Comparison of ENCODE assay signal across 15 mouse cellular contexts in genomic region chr12:30246286-30246945, GRCm38 (mm10).
DNase-seq lines count a peak whose midpoint lies in the region; ATAC-seq and TF ChIP-seq lines count a peak whose summit lies in the region.
"Had no signal": no experiment of that assay in that cellular context is flagged by ENCODE, and none has a peak within 500 bp of the region (broad histone marks: within the 10 kb centered on the region; RNA-seq: fewer than 3 reads in every experiment).

No protein-coding gene starts in this region.

- H3K36me3 ChIP-seq in intestine, embryonic 15.5 days, result no peaks in the 10 kb centered on the region
- H3K36me3 ChIP-seq in intestine, embryonic 16.5 days (ENCODE audit: control insufficient read depth, insufficient read depth, low read length), result no peaks in the 10 kb centered on the region
- H3K36me3 ChIP-seq in lung, postnatal 0 days (ENCODE audit: insufficient read depth, low read length), result no peaks in the 10 kb centered on the region
- H3K36me3 ChIP-seq in thymus, adult 2 months (ENCODE audit: control insufficient read depth, insufficient read depth, low read length), result no peaks in the 10 kb centered on the region
- H3K36me3 ChIP-seq: embryonic facial prominence, embryonic 10.5 days; forebrain, embryonic 10.5 days; heart, embryonic 15.5 days; liver, embryonic 15.5 days had no signal

- 0 out of 2 replicates have a peak overlapping the region, but pooled peaks have one; percentile 15 for H3K27ac ChIP-seq in intestine, embryonic 15.5 days
- no peak overlapping the region for H3K27ac ChIP-seq in intestine, embryonic 16.5 days (ENCODE audit: low read length)
- H3K27ac ChIP-seq in lung, postnatal 0 days (ENCODE audit: low read length), result no peak overlapping the region
- H3K27ac ChIP-seq in thymus, adult 2 months (ENCODE audit: control insufficient read depth, insufficient read depth, low read length), result no peak overlapping the region
- H3K27ac ChIP-seq: embryonic facial prominence, embryonic 10.5 days; forebrain, embryonic 10.5 days; heart, embryonic 15.5 days; liver, embryonic 15.5 days had no signal

- no peak for TF ChIP-seq CTCF in lung, postnatal 0 days (IDR thresholded peaks at IDR 0.05)
- no peak for TF ChIP-seq CTCF in thymus, adult 2 months (IDR thresholded peaks at IDR 0.05; ENCODE audit: borderline replicate concordance, control insufficient read depth, extremely low read depth, insufficient read depth, low read length, poor library complexity)

- 78% methylated on average over 5 of the region's 5 CpGs for WGBS in intestine, embryonic 15.5 days
- WGBS in intestine, embryonic 16.5 days, result 76% methylated on average over 5 of the region's 5 CpGs
- 66% methylated on average over 5 of the region's 5 CpGs for WGBS in lung, postnatal 0 days
- WGBS in thymus, adult 2 months, result 90% methylated on average over 5 of the region's 5 CpGs

- H3K9me3 ChIP-seq in intestine, embryonic 15.5 days, result no peaks in the 10 kb centered on the region
- no peaks in the 10 kb centered on the region for H3K9me3 ChIP-seq in intestine, embryonic 16.5 days (ENCODE audit: control insufficient read depth, low read length)
- no peaks in the 10 kb centered on the region for H3K9me3 ChIP-seq in lung, postnatal 0 days (ENCODE audit: low read length)
- H3K9me3 ChIP-seq: embryonic facial prominence, embryonic 10.5 days; forebrain, embryonic 10.5 days; heart, embryonic 15.5 days; liver, embryonic 15.5 days had no signal

- DNase-seq in lung, postnatal 10 days, result peak; percentile 16
- DNase-seq in lung, postnatal 0 days (ENCODE audit: low spot score), result no peak
- peak; percentile 2 for DNase-seq in skeletal muscle tissue, adult 2 months (ENCODE audit: low read depth, low spot score)
- no peak for DNase-seq in thymus, adult 2 months
- no peak for DNase-seq in gastrocnemius, adult 8-10 months (ENCODE audit: low spot score in 2 of 2)
- DNase-seq: B cell, adult 2 months; gastrocnemius, postnatal 14 days; thymus, postnatal 14 days had no signal

- H3K4me1 ChIP-seq in intestine, embryonic 15.5 days (replicated peaks), result 0 out of 2 replicates have a peak, but pooled peaks cover 2% of the 10 kb centered on the region
- H3K4me1 ChIP-seq in intestine, embryonic 16.5 days (ENCODE audit: control insufficient read depth, insufficient read depth, low read length), result no peaks in the 10 kb centered on the region
- no peaks in the 10 kb centered on the region for H3K4me1 ChIP-seq in lung, postnatal 0 days (ENCODE audit: insufficient read depth, low read depth, low read length)
- no peaks in the 10 kb centered on the region for H3K4me1 ChIP-seq in thymus, adult 2 months (replicated peaks; ENCODE audit: control insufficient read depth, insufficient read depth, low read length)
- H3K4me1 ChIP-seq: embryonic facial prominence, embryonic 10.5 days; forebrain, embryonic 10.5 days; liver, embryonic 15.5 days had no signal

- no peak for TF ChIP-seq POLR2A in thymus, adult 2 months (IDR thresholded peaks at IDR 0.05; ENCODE audit: control insufficient read depth, extremely low read depth, insufficient read depth, low read length, poor library complexity)

- no peak overlapping the region for H3K9ac ChIP-seq in intestine, embryonic 15.5 days
- no peak overlapping the region for H3K9ac ChIP-seq in intestine, embryonic 16.5 days (ENCODE audit: low read depth, low read length)
- H3K9ac ChIP-seq in lung, postnatal 0 days (replicated peaks; ENCODE audit: low read depth), result no peak overlapping the region
- H3K9ac ChIP-seq: heart, embryonic 15.5 days; liver, embryonic 15.5 days had no signal

- no peak overlapping the region for H3K4me3 ChIP-seq in intestine, embryonic 15.5 days (replicated peaks)
- no peak overlapping the region for H3K4me3 ChIP-seq in intestine, embryonic 16.5 days (ENCODE audit: low read length)
- H3K4me3 ChIP-seq in lung, postnatal 0 days (ENCODE audit: low read depth, low read length), result no peak overlapping the region
- no peak overlapping the region for H3K4me3 ChIP-seq in thymus, adult 2 months (ENCODE audit: control insufficient read depth, insufficient read depth, low read length)
- H3K4me3 ChIP-seq: embryonic facial prominence, embryonic 10.5 days; forebrain, embryonic 10.5 days; heart, embryonic 15.5 days; liver, embryonic 15.5 days had no signal

- TF ChIP-seq EP300 in lung, postnatal 0 days (IDR thresholded peaks at IDR 0.05), result no peak

- no peak overlapping the region for H3K4me2 ChIP-seq in intestine, embryonic 15.5 days (replicated peaks)
- H3K4me2 ChIP-seq in intestine, embryonic 16.5 days (ENCODE audit: low read depth, low read length), result no peak overlapping the region
- no peak overlapping the region for H3K4me2 ChIP-seq in lung, postnatal 0 days (replicated peaks; ENCODE audit: low read depth, low read length)
- H3K4me2 ChIP-seq: heart, embryonic 15.5 days; liver, embryonic 15.5 days had no signal

- no peaks in the 10 kb centered on the region for H3K27me3 ChIP-seq in intestine, embryonic 15.5 days (replicated peaks)
- no peaks in the 10 kb centered on the region for H3K27me3 ChIP-seq in intestine, embryonic 16.5 days (replicated peaks; ENCODE audit: control insufficient read depth, insufficient read depth, low read length)
- no peaks in the 10 kb centered on the region for H3K27me3 ChIP-seq in lung, postnatal 0 days (replicated peaks; ENCODE audit: insufficient read depth, low read length)
- no peaks in the 10 kb centered on the region for H3K27me3 ChIP-seq in thymus, adult 2 months (ENCODE audit: control insufficient read depth, insufficient read depth, low read length)
- H3K27me3 ChIP-seq: heart, embryonic 15.5 days; liver, embryonic 15.5 days had no signal

- no peak for ATAC-seq in intestine, embryonic 15.5 days
- no peak for ATAC-seq in intestine, embryonic 16.5 days
- ATAC-seq in lung, postnatal 0 days, result no peak
- peak; percentile 70 for ATAC-seq in frontal cortex, adult (ENCODE audit: low TSS enrichment)

Comparison
In these comparisons a context has a peak if more than half of its experiments do, and no peak if none do; other contexts are left out.
1. DNase-seq: peak in lung, postnatal 10 days (single experiment) and skeletal muscle tissue, adult 2 months (single experiment); none in lung, postnatal 0 days (single experiment), thymus, adult 2 months (single experiment) and gastrocnemius, adult 8-10 months (0 of 2).